Mouse (Mus musculus) kidney, postnatal 0 days (tissue): Measurements from ENCODE around the gene Plcb1. TPM values are rescaled to one million over a fixed set of nuclear protein-coding genes. Genes with fewer than 3 reads are reported as not detected.

ENCODE experiments used
- ATAC-seq: fragments of 200-750 bp; cut with Nextera tagmentation; replicated peaks from 2 replicates; pipeline ENCODE4 v1.8.0; 2017; ENCODE audit warnings: low read depth, moderate number of reproducible peaks, moderate TSS enrichment, moderate library complexity; ENCODE audit not compliant: low FRiP score
- DNase-seq: peaks from one replicate; pipeline ENCODE4 v3.0.0-alpha.2; 2016; ENCODE audit warnings: low spot score
- H3K27ac ChIP-seq: fragments of 300-500 bp; sonication (generic); 2 replicates; pipeline ENCODE4 v1.5.1; 2014; ENCODE audit warnings: mild to moderate bottlenecking
- H3K27me3 ChIP-seq: fragments of 300-500 bp; sonication (generic); 2 replicates; pipeline ENCODE4 v1.6.1; 2014; ENCODE audit warnings: low read length, mixed read lengths; ENCODE audit not compliant: insufficient read depth
- H3K36me3 ChIP-seq: fragments of 300-500 bp; sonication (generic); 2 replicates; pipeline ENCODE4 v1.6.1; 2014; ENCODE audit warnings: low read length, mixed read lengths; ENCODE audit not compliant: insufficient read depth
- H3K4me1 ChIP-seq: fragments of 300-500 bp; sonication (generic); replicated peaks from 2 replicates; pipeline ENCODE4 v1.6.1; 2014; ENCODE audit warnings: antibody characterized with exemption, low read length, mixed read lengths; ENCODE audit not compliant: insufficient read depth
- H3K4me2 ChIP-seq: fragments of 300-500 bp; sonication (generic); 2 replicates; pipeline ENCODE4 v1.6.1; 2014; ENCODE audit warnings: mild to moderate bottlenecking, low read length, moderate library complexity, mixed read lengths
- H3K4me3 ChIP-seq: fragments of 300-500 bp; sonication (generic); replicated peaks from 2 replicates; pipeline ENCODE4 v1.5.1; 2014; ENCODE audit warnings: low read depth, low read length
- H3K9ac ChIP-seq: fragments of 300-500 bp; sonication (generic); 2 replicates; pipeline ENCODE4 v1.6.1; 2014; ENCODE audit warnings: low read depth, low read length
- H3K9me3 ChIP-seq: fragments of 300-500 bp; sonication (generic); replicated peaks from 2 replicates; pipeline ENCODE4 v1.6.1; 2016; ENCODE audit warnings: low read length, inconsistent platforms, mixed read lengths
- CTCF ChIP-seq: IDR thresholded peaks from 2 replicates; pipeline ENCODE4 v1.5.1; 2016; ENCODE audit warnings: antibody characterized with exemption, low read depth, mild to moderate bottlenecking, moderate library complexity
- WGBS: fragments of 180-500 bp; shearing (Covaris S2); extraction: QIAGEN DNeasy Blood & Tissue Kit; methylation state at CpG from one replicate; pipeline ENCODE4 v1.1.7; 2014; 5-methylcytosine and 5-hydroxymethylcytosine counted together
- polyA plus RNA-seq: library from polyadenylated mRNA; unstranded; fragments of >200 nt; fragmentation: Nextera tagmentation; extraction: Ambion mirVana; gene quantifications from 2 replicates; pipeline ENCODE4 v1.2.1, GENCODE M21; 2015

The Plcb1 gene
- polyA plus RNA-seq, 1 experiment from 2014 or later = 20.8 TPM

DNA sequence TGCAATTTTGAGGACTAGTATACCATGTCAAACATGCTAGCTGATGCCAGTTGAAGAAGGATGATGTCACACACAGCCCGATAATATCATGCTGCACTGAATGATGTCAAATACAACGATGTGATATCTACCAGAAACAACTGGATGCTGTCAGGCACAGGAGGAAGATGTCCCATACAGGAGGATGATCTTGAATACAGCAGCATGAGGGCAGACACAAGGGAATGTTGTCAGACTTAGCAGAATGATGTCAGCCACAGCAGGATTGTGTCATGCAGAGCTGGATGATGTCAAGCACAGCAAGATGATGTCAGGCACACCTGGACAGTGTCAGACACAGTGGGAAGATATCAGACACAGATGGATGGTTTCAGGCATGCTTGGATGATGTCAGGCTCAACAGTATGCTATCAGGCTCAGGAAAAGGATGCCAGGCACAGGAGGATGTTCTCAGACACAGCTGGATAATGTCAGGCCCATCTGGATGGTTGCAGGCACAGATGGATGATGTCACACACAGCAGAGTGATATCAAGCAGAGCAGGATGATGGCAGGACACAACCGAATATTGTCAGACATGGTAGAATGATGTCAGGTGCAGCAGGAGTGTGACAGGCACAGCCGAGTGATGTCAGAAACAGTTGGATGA, 338.0 kb downstream of the Plcb1 start:
- Histone ChIP-seq H3K9me3 (no peaks in the 10 kb centered on the region), H3K4me2 (no peak overlapping the region), H3K36me3 (no peaks in the 10 kb centered on the region), H3K27me3 (no peaks in the 10 kb centered on the region), H3K4me3 (no peak overlapping the region), H3K4me1 (no peaks in the 10 kb centered on the region), H3K9ac (no peak overlapping the region), H3K27ac (no peak overlapping the region)
- WGBS = 67% methylated on average over 4 of the region's 4 CpGs
- TF ChIP-seq CTCF = no peak
- ATAC-seq (peak; percentile 17; the same call in 1 of the 2 replicates), DNase-seq (no peak)

DNA sequence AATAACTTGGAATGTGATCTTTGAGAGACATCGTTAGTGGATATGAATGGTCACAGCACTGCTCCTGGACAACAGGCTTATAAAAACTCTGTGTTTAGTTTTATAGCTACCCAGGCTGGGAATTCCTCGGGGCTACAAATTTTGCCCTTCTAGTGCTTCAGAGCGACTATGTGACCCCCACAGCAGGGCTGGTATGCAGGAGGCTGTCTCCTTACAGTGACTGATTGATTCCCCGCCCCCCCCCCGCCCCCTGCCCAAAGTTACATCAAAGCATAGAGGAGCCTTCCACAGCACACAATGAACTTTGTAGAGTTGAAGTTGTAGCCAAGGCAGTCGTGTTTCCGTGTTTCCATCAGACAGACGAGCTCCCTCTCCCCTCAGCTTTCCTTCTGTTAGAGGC, 354.7 kb downstream of the Plcb1 start:
- DNase-seq (peak; percentile 21), ATAC-seq (no peak)
- Histone ChIP-seq H3K9ac (no peak overlapping the region), H3K4me3 (no peak overlapping the region), H3K27me3 (no peaks in the 10 kb centered on the region), H3K4me1 (peaks cover 4% of the 10 kb centered on the region; the same call in 1 of the 2 replicates), H3K36me3 (no peaks in the 10 kb centered on the region), H3K27ac (no peak overlapping the region; the same call in 1 of the 2 replicates), H3K9me3 (no peaks in the 10 kb centered on the region), H3K4me2 (no peak overlapping the region)
- TF ChIP-seq CTCF = no peak
- 5% methylated on average over 8 of the region's 8 CpGs for WGBS

DNA sequence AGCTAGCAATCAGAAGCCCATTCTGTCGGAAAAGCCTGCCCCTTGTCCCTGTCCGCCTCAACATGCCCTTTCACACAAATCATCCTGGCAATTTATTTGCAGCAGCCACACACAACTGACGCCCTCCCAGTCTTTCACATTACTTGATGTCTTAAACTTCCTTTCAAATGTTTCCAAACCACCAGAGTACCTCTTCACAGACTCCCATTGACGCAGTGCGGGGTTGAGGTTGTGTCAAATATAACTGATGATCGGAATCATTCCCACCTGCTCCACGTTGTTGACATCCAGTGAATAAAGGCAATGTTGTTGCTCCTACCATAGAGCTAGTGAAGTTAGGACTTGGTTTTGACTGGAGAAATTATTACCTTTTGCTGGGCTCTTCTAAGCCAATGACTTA, 366.4 kb downstream of the Plcb1 start:
- Histone ChIP-seq H3K36me3 (no peaks in the 10 kb centered on the region), H3K9ac (no peak overlapping the region), H3K4me2 (no peak overlapping the region), H3K4me1 (no peaks in the 10 kb centered on the region), H3K27ac (no peak overlapping the region), H3K4me3 (no peak overlapping the region), H3K27me3 (no peaks in the 10 kb centered on the region), H3K9me3 (no peaks in the 10 kb centered on the region)
- 39% methylated on average over 7 of the region's 7 CpGs for WGBS
- DNase-seq = no peak
- no peak; the same call in 1 of the 2 replicates for ATAC-seq
- no peak for TF ChIP-seq CTCF

DNA sequence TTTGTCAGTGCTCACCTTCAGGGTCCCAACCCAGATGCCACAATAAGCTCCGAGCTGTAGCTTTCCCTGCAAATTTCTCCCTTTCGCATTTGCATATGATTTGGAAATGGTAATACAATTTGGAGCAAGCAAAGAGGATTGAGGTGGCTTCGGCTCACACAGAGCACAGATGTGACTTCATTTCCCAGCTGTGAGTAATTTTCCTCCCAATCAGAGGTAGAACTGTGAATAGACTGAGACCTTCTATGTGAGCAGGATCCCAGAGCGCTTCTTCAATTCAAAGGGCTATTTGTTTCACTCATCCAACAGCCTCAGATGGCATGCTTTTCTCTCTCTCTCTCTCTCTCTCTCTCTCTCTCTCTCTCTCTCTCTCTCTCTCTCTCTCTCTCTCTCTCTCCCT, 367.4 kb downstream of the Plcb1 start:
- DNase-seq = no peak
- Histone ChIP-seq H3K27me3 (no peaks in the 10 kb centered on the region), H3K9ac (no peak overlapping the region), H3K9me3 (no peaks in the 10 kb centered on the region), H3K4me2 (no peak overlapping the region), H3K4me1 (no peaks in the 10 kb centered on the region), H3K36me3 (no peaks in the 10 kb centered on the region), H3K27ac (no peak overlapping the region), H3K4me3 (no peak overlapping the region)
- no peak for ATAC-seq
- 76% methylated on average over 4 of the region's 4 CpGs for whole genome bisulfite sequencing
- TF ChIP-seq CTCF = no peak

DNA sequence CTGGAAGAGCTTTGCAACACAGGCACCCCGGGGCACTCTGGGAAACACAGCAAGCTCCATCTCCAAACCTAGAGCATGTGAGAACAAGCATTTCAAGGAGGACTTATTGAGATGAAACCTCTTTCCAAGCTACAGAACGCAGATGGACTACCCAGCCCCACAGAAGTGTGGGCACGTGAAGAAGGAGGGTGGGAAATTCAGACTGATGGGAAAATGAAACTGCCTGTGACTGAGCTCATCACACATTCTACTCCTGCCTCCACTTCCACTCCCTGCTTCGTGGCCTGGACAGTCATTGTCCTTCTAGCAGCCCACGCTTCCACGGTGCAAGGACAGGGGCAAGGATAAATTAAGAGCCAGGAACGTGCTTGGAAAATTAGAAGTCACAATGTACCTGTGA, 370.2 kb downstream of the Plcb1 start:
- no peak overlapping the region for H3K9ac ChIP-seq
- H3K4me1 ChIP-seq = no peaks in the 10 kb centered on the region
- no peaks in the 10 kb centered on the region for H3K27me3 ChIP-seq
- 78% methylated on average over 7 of the region's 7 CpGs for WGBS
- no peak overlapping the region for H3K4me2 ChIP-seq
- H3K27ac ChIP-seq = no peak overlapping the region
- no peak overlapping the region for H3K4me3 ChIP-seq
- TF ChIP-seq CTCF = no peak
- no peaks in the 10 kb centered on the region for H3K9me3 ChIP-seq
- DNase-seq (no peak), ATAC-seq (no peak)
- no peaks in the 10 kb centered on the region for H3K36me3 ChIP-seq

DNA sequence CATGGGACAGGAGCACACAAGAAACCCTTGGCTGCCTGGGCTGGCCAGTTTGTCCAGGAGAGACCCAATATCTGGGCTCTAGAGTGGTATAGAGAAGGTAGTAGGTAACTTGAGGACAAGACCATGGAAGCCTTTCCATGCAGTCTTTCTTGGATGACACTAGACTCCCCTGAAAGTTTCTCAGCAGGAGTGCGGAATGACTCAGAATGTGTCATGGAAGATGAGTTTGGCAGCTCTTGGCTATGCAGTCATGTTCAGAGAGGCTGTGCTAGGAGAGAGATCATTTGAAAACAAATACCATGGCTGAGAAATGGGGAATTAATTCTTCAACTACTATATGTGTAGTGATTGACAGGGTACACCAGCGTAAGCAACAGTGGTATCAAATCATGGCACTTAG, 372.1 kb downstream of the Plcb1 start:
- H3K9me3 ChIP-seq = no peaks in the 10 kb centered on the region
- H3K4me3 ChIP-seq = no peak overlapping the region
- no peak overlapping the region for H3K27ac ChIP-seq
- TF ChIP-seq CTCF = no peak
- no peaks in the 10 kb centered on the region for H3K4me1 ChIP-seq
- no peaks in the 10 kb centered on the region for H3K36me3 ChIP-seq
- no peak for ATAC-seq
- no peak for DNase-seq
- H3K9ac ChIP-seq = no peak overlapping the region
- no peaks in the 10 kb centered on the region for H3K27me3 ChIP-seq
- H3K4me2 ChIP-seq = no peak overlapping the region
- WGBS = 98% methylated on average over 2 of the region's 2 CpGs

DNA sequence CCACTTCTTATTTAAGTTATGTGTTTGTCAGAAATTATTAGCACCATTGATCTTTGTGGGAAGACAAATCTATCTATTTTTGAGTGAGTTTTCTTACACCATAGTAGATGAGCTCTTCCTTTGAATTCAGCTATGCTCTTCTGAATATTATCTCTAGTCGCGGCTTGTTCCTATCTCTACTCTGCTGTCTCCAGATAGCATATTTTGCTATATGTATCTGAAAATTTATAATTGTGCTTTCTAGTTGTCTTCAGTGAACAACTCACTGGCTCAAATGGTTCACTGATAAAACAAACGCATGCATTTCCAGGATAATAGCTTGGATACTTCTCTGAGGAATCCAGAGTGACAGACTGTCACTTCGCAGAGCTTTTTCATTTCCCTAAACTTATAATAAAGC, 375.8 kb downstream of the Plcb1 start:
- DNase-seq (no peak), ATAC-seq (no peak)
- no peak for TF ChIP-seq CTCF
- Histone ChIP-seq H3K9me3 (0 out of 2 replicates have a peak, but pooled peaks cover 3% of the 10 kb centered on the region), H3K9ac (no peak overlapping the region), H3K4me2 (no peak overlapping the region), H3K36me3 (no peaks in the 10 kb centered on the region), H3K4me3 (no peak overlapping the region), H3K4me1 (no peaks in the 10 kb centered on the region), H3K27me3 (no peaks in the 10 kb centered on the region), H3K27ac (no peak overlapping the region)
- WGBS = 90% methylated on average over 4 of the region's 4 CpGs
